Mouse (Mus musculus) testis, adult 2 months (tissue): ENCODE measurements around the gene Eno1. TPM values are rescaled to one million over a fixed set of nuclear protein-coding genes. Genes with fewer than 3 reads are reported as not detected.
A peak's percentile ranks its signal among the peaks of the same experiment; 100 is the strongest.

ENCODE experiments used
- H3K27ac ChIP-seq: fragments of 200-500 bp; 2 replicates; pipeline ENCODE4 v1.5.1; 2012; ENCODE audit warnings: low read depth, low read length; ENCODE audit not compliant: control insufficient read depth, insufficient read depth
- H3K27me3 ChIP-seq: fragments of 200-500 bp; 2 replicates; pipeline ENCODE4 v1.6.1; 2012; ENCODE audit warnings: mild to moderate bottlenecking, low read length, moderate library complexity; ENCODE audit not compliant: control insufficient read depth, insufficient read depth
- H3K36me3 ChIP-seq: fragments of 200-500 bp; 2 replicates; pipeline ENCODE4 v1.6.1; 2012; ENCODE audit warnings: mild to moderate bottlenecking, low read length; ENCODE audit not compliant: control insufficient read depth, insufficient read depth
- H3K4me1 ChIP-seq: fragments of 200-500 bp; 2 replicates; pipeline ENCODE4 v1.6.1; 2012; ENCODE audit warnings: low read length; ENCODE audit not compliant: control insufficient read depth, insufficient read depth
- H3K4me3 ChIP-seq: fragments of 200-500 bp; 2 replicates; pipeline ENCODE4 v1.5.1; 2012; ENCODE audit warnings: low read depth, mild to moderate bottlenecking, low read length, moderate library complexity, mixed read lengths; ENCODE audit not compliant: control insufficient read depth
- CTCF ChIP-seq: fragments of 200-500 bp; IDR thresholded peaks from 2 replicates; pipeline ENCODE4 v1.5.1; 2012; ENCODE audit warnings: low read depth, mild to moderate bottlenecking, inconsistent platforms, low read length, moderate library complexity; ENCODE audit not compliant: control insufficient read depth, insufficient read depth, insufficient replicate concordance
- POLR2A ChIP-seq: fragments of 200-500 bp; IDR thresholded peaks from 2 replicates; pipeline ENCODE4 v1.6.1; 2012; ENCODE audit warnings: low read depth, mild to moderate bottlenecking, inconsistent platforms, low read length, moderate library complexity; ENCODE audit not compliant: control insufficient read depth
- polyA plus RNA-seq: library from polyadenylated mRNA; depleted of rRNA; stranded (reverse); fragments of >200 nt; gene quantifications from 2 replicates; pipeline ENCODE4 v1.2.3, GENCODE M21; 2012

Gene Eno1
- polyA plus RNA-seq, 1 experiment: 477 TPM

- Histone ChIP-seq H3K4me1 (peaks cover 21% of the 10 kb centered on the region), H3K4me3 (no peak overlapping the region)
- no peak for TF ChIP-seq POLR2A
Observed at GRCm38 (mm10) chr4:150228581-150229348, 7.8 kb upstream of the Eno1 start.

DNA sequence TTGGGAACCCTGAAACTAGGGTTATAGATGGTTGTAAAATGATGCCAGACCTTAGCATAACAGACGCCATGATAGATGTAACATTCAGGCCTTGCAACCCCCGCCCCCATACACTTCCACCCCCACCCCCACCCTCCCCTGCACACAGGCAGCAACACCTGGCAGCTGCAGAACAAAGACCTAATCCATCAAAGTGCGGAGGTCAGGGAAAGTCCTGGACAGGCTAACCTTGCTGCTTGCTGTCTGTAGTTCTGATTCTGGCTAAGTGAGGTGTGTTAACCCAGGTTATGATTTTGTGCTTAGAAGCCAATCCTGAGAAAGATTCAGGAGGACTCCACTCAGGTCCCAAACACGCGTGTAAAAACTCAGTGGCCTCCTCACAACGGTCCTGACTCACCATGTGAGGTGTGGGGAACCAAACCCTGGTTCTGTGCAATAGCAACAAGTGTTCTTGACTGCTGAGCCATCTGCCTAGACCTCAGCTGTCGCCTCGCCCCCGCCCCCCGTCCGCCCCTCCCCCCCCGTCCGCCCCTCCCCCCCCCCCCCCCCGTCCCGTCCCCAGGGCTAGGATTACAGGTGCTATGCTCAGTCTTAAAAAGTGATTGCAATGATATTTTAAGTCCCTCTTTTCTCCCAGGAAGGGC is 6.7 kb upstream of the Eno1 start:
- Histone ChIP-seq H3K4me1 (peaks cover 21% of the 10 kb centered on the region), H3K27me3 (no peaks in the 10 kb centered on the region), H3K27ac (no peak overlapping the region), H3K36me3 (no peaks in the 10 kb centered on the region), H3K4me3 (no peak overlapping the region)
- no peak for TF ChIP-seq CTCF
- TF ChIP-seq POLR2A: no peak

More at GRCm38 (mm10) chr4:150228581-150229348, 7.8 kb upstream of the Eno1 start:
- Histone ChIP-seq H3K27ac (no peak overlapping the region), H3K27me3 (no peaks in the 10 kb centered on the region), H3K36me3 (no peaks in the 10 kb centered on the region)

DNA sequence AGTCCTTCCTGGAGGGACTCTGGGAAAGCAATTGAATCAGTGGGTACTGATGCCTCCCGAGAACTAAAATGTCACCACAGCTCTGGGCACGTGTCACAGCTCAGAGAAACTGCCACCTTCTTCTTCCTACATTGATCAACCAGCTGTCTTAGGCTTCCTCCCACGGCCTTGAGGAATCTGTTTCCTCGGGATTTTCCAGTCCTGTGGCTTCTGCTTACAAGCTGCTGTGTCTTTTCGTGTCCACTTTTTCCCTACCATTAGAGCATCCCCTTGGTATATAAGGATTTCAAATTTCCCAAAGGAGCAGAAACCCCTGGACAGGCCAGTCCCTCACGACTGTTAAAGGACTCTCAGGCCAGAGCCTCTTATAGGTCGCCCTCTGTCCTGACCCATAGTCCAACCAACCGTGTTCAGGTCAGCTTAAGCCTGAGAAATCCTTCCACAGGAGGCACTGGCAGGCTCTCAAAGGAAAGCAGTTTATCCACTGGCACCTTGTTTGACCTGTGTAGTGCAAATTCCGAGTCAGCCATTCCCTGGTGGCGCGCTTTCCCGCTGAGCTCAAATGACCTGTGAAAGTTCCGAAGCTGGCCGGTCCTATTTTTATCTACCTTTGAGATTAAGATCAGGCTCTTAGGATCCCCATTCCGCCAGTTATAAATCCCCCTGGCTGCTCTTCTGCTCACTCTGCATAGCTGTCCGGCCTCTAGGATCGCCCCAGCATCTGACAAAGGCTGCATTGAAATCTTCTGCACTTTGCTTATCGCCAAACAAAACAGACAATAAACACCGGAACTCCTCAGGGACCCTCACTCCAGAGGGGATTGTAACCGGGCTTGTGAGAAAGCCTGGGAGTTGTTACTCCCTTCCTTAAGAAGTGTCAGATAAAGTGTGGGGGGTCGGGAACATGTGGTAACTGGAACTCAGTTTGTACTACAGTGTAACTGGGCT is 5.8 kb upstream of the Eno1 start:
- H3K27me3 ChIP-seq: no peaks in the 10 kb centered on the region
- TF ChIP-seq POLR2A (no peak), CTCF (no peak)
- H3K4me1 ChIP-seq: peaks cover 21% of the 10 kb centered on the region
- H3K36me3 ChIP-seq: no peaks in the 10 kb centered on the region
- H3K27ac ChIP-seq: peak overlapping the region; percentile 62
- no peak overlapping the region for H3K4me3 ChIP-seq

DNA sequence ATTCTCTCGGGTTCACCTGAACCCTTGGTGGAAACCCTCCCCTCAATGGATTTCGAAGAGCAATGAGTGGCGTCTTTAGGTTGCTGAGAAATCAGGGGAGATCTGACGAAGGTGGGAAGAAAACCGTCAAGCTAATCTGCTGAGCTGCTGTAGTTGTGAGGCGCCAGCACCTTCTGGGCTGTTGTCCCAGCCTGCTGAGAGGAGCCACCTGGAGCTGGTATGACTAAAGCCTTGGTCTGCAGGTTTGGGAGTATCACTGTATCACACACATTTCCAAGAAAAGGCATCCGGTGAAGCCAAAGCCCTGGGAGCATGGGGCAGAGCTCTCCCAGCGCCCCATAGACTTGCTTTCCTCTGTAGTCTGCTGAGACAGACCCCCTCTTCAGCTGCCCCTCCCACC is 4.7 kb upstream of the Eno1 start:
- Histone ChIP-seq H3K4me1 (peaks cover 19% of the 10 kb centered on the region), H3K4me3 (no peak overlapping the region), H3K27ac (no peak overlapping the region), H3K27me3 (no peaks in the 10 kb centered on the region), H3K36me3 (no peaks in the 10 kb centered on the region)
- TF ChIP-seq POLR2A (no peak), CTCF (no peak)

- Histone ChIP-seq H3K4me1 (peaks cover 27% of the 10 kb centered on the region), H3K27me3 (no peaks in the 10 kb centered on the region), H3K36me3 (no peaks in the 10 kb centered on the region), H3K27ac (no peak overlapping the region), H3K4me3 (no peak overlapping the region)
- TF ChIP-seq POLR2A (no peak), CTCF (no peak)
Observed at GRCm38 (mm10) chr4:150234599-150235327, 1.8 kb upstream of the Eno1 start.

DNA sequence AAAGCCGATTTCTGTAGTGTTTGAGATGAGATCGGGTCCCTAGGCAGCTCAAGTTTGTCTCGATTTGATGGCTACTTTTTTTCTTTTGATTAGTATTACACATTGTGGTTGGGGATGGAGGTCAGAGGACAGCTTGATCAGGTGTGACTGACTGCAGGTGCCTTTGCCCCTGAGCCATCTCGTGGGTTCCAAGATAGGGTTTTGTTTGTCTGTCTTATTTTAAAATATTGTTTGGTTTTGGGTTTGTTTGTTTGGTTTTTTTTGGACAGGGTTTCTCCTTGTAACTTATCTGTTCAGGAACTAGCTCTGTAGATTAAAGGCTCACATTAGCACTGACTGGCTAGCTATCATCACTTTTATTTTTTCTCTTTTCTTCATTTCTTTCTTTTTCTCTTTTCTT is 936 bp upstream of the Eno1 start:
- H3K4me1 ChIP-seq: peaks cover 20% of the 10 kb centered on the region
- H3K4me3 ChIP-seq: no peak overlapping the region
- TF ChIP-seq POLR2A: no peak
- no peak for TF ChIP-seq CTCF
- H3K27ac ChIP-seq: no peak overlapping the region
- H3K27me3 ChIP-seq: no peaks in the 10 kb centered on the region
- no peaks in the 10 kb centered on the region; the same call in 1 of the 2 replicates for H3K36me3 ChIP-seq
